Mouse (Mus musculus) 3134 (cell line): ENCODE measurements around the gene Gm1123.

ENCODE experiments used
- DNase-seq: peaks from one replicate; pipeline ENCODE4 v3.0.0-alpha.2; 2011; ENCODE audit warnings: low spot score; ENCODE audit not compliant: insufficient read length; ENCODE audit errors: extremely low read depth

Gm1123 gene

GRCm38 (mm10) chr9:98958628-98959027 lies 76.9 kb downstream of the Gm1123 start:
- no peak for DNase-seq

DNA sequence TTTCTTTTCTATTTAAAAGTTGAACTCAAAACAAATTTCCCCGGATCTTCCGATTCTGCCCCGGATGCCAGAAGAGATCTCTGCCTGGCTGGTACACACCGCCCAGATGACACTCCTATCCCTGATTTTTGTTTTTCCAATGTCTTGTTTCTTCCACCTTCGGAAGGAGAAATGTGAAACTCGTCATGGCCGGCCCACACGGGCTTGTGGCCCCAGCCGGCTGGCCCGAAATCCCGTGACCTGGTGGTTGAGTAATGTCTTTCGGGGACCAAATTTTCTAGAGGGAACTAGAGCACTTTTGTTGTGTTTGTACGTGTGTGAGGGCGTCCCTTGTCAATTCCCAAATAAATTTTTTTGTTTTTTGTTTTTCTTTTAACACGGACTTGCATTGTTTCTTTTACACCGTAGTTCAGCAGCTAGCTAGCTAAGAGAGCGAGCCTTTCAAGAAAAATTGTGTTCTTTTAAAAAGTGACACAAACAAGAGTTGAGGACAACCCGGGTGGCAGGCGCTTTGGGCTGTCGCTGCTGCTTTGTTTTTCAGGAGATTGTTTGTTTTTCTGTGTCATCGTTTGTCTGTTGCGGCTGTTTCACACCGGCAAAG lies 77.7 kb downstream of the Gm1123 start:
- DNase-seq: no peak
